Mouse (Mus musculus) CH12.LX (cell line): ENCODE results near the gene Srr.

ENCODE experiments used
- MAFK ChIP-seq: IDR thresholded peaks from 2 replicates; pipeline ENCODE4 v1.6.1; 2011; ENCODE audit warnings: low read length, improper control_type of control experiment; ENCODE audit not compliant: insufficient replicate concordance
- USF1 ChIP-seq: IDR thresholded peaks from 2 replicates; pipeline ENCODE4 v1.6.1; 2014; ENCODE audit warnings: low read depth, mild to moderate bottlenecking, inconsistent platforms, low read length, improper control_type of control experiment

- TF ChIP-seq MAFK: no peak
- TF ChIP-seq USF1: no peak
Observed at GRCm38 (mm10) chr11:74946348-74946747, 20.6 kb upstream of the Srr start.
